Mouse (Mus musculus) neural tube, embryonic 12.5 days (tissue): ENCODE data around the gene Lrp10. TPM values are rescaled to one million over a fixed set of nuclear protein-coding genes. Genes with fewer than 3 reads are reported as not detected.

Experiments used
- ATAC-seq: fragments of 200-750 bp; cut with Nextera tagmentation; 2 replicates; pipeline ENCODE4 v1.8.0; 2017; ENCODE audit warnings: low read depth, mild to moderate bottlenecking, moderate TSS enrichment, moderate library complexity; ENCODE audit not compliant: low FRiP score
- H3K27ac ChIP-seq: fragments of 300-500 bp; sonication (generic); 2 replicates; pipeline ENCODE4 v1.5.1; 2016
- H3K27me3 ChIP-seq: fragments of 300-500 bp; sonication (generic); replicated peaks from 2 replicates; pipeline ENCODE4 v1.6.1; 2016; ENCODE audit warnings: mild to moderate bottlenecking
- H3K36me3 ChIP-seq: fragments of 300-500 bp; sonication (generic); 2 replicates; pipeline ENCODE4 v1.6.1; 2016; ENCODE audit warnings: mild to moderate bottlenecking
- H3K4me1 ChIP-seq: fragments of 300-500 bp; sonication (generic); 2 replicates; pipeline ENCODE4 v1.6.1; 2016
- H3K4me2 ChIP-seq: fragments of 300-500 bp; sonication (generic); replicated peaks from 2 replicates; pipeline ENCODE4 v1.6.1; 2016; ENCODE audit warnings: mild to moderate bottlenecking
- H3K4me3 ChIP-seq: fragments of 300-500 bp; sonication (generic); 2 replicates; pipeline ENCODE4 v1.5.1; 2016
- H3K9ac ChIP-seq: fragments of 300-500 bp; sonication (generic); 2 replicates; pipeline ENCODE4 v1.6.1; 2016; ENCODE audit warnings: mild to moderate bottlenecking
- H3K9me3 ChIP-seq: fragments of 300-500 bp; sonication (generic); 2 replicates; pipeline ENCODE4 v1.6.1; 2016; ENCODE audit warnings: mild to moderate bottlenecking
- WGBS: fragments of 180-500 bp; shearing (Covaris S2); methylation state at CpG from one replicate; pipeline ENCODE4 v1.1.7; 2016; 5-methylcytosine and 5-hydroxymethylcytosine counted together
- polyA plus RNA-seq: library from polyadenylated mRNA; unstranded; fragments of >200 nt; fragmentation: Nextera tagmentation; extraction: Ambion mirVana; gene quantifications from 2 replicates; pipeline ENCODE4 v1.2.1, GENCODE M21; 2016

Lrp10 gene
- 34.9 and 37.5 TPM in 2 replicates for polyA plus RNA-seq

DNA sequence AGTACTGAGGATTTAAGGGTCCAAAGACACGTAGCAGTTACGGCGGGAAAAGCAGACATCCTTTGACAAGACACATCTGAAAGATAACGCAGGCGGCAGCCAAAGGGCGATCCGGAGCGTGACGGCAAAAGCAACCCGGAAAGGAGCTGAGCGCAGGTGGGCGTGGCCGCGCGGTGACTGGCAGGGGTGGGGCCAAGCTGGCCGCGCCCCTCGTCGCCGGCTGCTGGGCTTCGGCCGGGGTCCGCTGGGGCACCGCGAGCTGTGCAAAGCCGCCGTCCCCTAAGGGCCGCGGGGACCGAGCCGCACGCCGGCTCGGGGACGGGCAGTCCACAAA is at the start of gene Lrp10:
Gene Lrp10, plus strand, starts transcription at position 179 of the 334 bp plus-strand sequence.
- H3K27me3 ChIP-seq: no peaks in the 10 kb centered on the region
- H3K9ac ChIP-seq: peak within 1 kb of the TSS; percentile 78
- H3K4me1 ChIP-seq: no peaks in the 10 kb centered on the region
- H3K9me3 ChIP-seq: no peaks in the 10 kb centered on the region
- WGBS: 1% methylated on average over 35 of the region's 35 CpGs
- H3K36me3 ChIP-seq: peaks cover 17% of the 10 kb centered on the region
- peak; percentile 89 for ATAC-seq
- no peak within 1 kb of the TSS for H3K27ac ChIP-seq
- peak within 1 kb of the TSS; percentile 78 for H3K4me3 ChIP-seq
- H3K4me2 ChIP-seq: peak within 1 kb of the TSS; percentile 91

GRCm38 (mm10) chr14:54415241-54416020 is 48.5 kb upstream of the Lrp10 start:
- H3K4me2 ChIP-seq: no peak overlapping the region
- peaks cover 7% of the 10 kb centered on the region for H3K4me1 ChIP-seq
- H3K4me3 ChIP-seq: no peak overlapping the region
- H3K36me3 ChIP-seq: no peaks in the 10 kb centered on the region
- 8% methylated on average over 13 of the region's 13 CpGs for WGBS
- no peak for ATAC-seq
- no peak overlapping the region for H3K27ac ChIP-seq
- no peaks in the 10 kb centered on the region for H3K9me3 ChIP-seq
- no peak overlapping the region for H3K9ac ChIP-seq
- H3K27me3 ChIP-seq: peaks cover 28% of the 10 kb centered on the region

DNA sequence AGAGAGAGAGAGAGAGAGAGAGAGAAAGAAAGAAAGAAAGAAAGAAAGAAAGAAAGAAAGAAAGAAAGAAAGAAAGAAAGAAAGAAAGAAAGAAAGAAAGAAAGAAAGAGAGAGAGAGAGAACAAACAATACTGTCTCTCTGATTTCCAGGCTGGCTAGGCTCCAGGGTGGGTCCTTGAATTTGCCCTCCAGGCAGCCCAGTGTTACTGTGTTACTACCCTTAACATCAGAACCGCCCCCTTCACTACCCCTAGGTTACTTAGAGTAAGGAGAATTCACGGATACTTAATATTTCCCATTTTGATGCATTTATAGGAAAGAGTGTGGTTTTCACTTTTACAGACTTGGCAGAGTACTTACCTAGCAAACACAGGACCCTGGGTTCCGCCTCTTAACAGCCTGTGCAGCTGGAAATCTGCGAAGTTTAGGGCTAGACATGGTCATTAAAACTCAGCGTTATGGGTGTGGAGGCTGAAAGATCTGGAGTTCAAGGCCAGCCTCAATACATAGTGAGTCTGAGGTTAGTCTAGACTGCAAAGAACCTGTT is 47.6 kb upstream of the Lrp10 start:
- WGBS: 27% methylated on average over 5 of the region's 5 CpGs
- H3K9me3 ChIP-seq: no peaks in the 10 kb centered on the region
- no peak overlapping the region for H3K4me3 ChIP-seq
- peaks cover 7% of the 10 kb centered on the region for H3K4me1 ChIP-seq
- no peak for ATAC-seq
- H3K4me2 ChIP-seq: no peak overlapping the region
- H3K27me3 ChIP-seq: peaks cover 28% of the 10 kb centered on the region
- H3K27ac ChIP-seq: no peak overlapping the region
- no peak overlapping the region for H3K9ac ChIP-seq
- H3K36me3 ChIP-seq: no peaks in the 10 kb centered on the region

DNA sequence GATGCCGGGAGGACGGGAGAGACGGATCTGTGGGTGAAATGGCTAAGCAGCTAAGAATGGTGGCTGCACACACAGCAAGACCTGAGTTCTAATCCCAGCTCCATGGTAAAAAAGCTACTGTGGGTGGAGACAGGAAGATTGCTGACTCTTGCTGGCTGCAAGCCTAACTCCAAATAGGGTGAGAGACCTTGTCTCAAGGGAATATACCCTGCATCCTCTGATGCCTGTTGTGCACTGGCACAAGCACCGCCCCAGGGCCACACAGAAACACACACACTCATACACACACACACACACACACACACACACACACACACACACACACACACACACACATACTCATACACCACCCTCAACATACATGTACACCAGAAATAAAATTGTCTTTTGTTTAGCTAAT is 47.1 kb upstream of the Lrp10 start:
- H3K9me3 ChIP-seq: no peaks in the 10 kb centered on the region
- H3K4me2 ChIP-seq: no peak overlapping the region
- no peak overlapping the region for H3K4me3 ChIP-seq
- no peak overlapping the region for H3K27ac ChIP-seq
- H3K36me3 ChIP-seq: no peaks in the 10 kb centered on the region
- 59% methylated on average over 4 of the region's 4 CpGs for WGBS
- H3K9ac ChIP-seq: no peak overlapping the region
- peaks cover 28% of the 10 kb centered on the region for H3K27me3 ChIP-seq
- peaks cover 7% of the 10 kb centered on the region for H3K4me1 ChIP-seq
- no peak for ATAC-seq

- peaks cover 7% of the 10 kb centered on the region for H3K4me1 ChIP-seq
- H3K4me2 ChIP-seq: peak within 1 kb of the TSS; percentile 33
- H3K27ac ChIP-seq: no peak within 1 kb of the TSS
- no peaks in the 10 kb centered on the region for H3K9me3 ChIP-seq
- no peak for ATAC-seq
- H3K36me3 ChIP-seq: no peaks in the 10 kb centered on the region
- peaks cover 28% of the 10 kb centered on the region for H3K27me3 ChIP-seq
- 7% methylated on average over 19 of the region's 19 CpGs for WGBS
- H3K9ac ChIP-seq: no peak within 1 kb of the TSS
- H3K4me3 ChIP-seq: no peak within 1 kb of the TSS
These were observed 46.3 kb upstream of the Lrp10 start, which contains the start of gene Slc7a7 for GRCm38 (mm10) chr14:54417623-54418081. TSS of gene Slc7a7 (minus strand) at chr14:54417780.

DNA sequence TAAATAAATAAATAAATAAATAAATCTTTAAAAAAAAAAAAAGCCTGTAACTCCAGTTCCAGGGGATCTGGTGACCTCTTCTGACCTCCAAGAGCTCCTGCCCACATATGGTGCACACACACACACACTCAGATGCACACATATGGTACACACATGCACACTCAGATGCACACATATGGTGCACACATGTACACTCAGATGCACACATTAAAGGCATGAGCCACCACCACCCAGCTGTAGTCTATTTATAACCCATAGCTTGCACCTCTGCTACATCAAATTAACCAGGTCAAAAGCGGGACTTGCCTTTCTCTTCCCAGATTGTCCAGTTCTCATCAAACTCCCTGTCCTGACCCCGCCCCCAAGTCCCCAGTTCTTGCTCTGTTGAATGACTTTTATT is 42.9 kb upstream of the Lrp10 start:
- H3K4me3 ChIP-seq: no peak overlapping the region
- no peak for ATAC-seq
- H3K9me3 ChIP-seq: no peaks in the 10 kb centered on the region
- WGBS: 75% methylated on average over 2 of the region's 2 CpGs
- no peak overlapping the region for H3K9ac ChIP-seq
- H3K4me1 ChIP-seq: peaks cover 3% of the 10 kb centered on the region; the same call in 1 of the 2 replicates
- peaks cover 15% of the 10 kb centered on the region for H3K27me3 ChIP-seq
- no peak overlapping the region for H3K27ac ChIP-seq
- H3K4me2 ChIP-seq: no peak overlapping the region
- H3K36me3 ChIP-seq: no peaks in the 10 kb centered on the region

- Histone ChIP-seq H3K9me3 (no peaks in the 10 kb centered on the region), H3K27ac (no peak overlapping the region), H3K4me3 (no peak overlapping the region), H3K4me2 (no peak overlapping the region), H3K36me3 (no peaks in the 10 kb centered on the region), H3K27me3 (no peaks in the 10 kb centered on the region), H3K9ac (no peak overlapping the region), H3K4me1 (0 out of 2 replicates have a peak, but pooled peaks cover 8% of the 10 kb centered on the region)
- no peak for ATAC-seq
- WGBS: 58% methylated on average over 5 of the region's 5 CpGs
These were observed 40.5 kb upstream of the Lrp10 start for GRCm38 (mm10) chr14:54423406-54423805.

- H3K27ac ChIP-seq: no peak overlapping the region
- H3K27me3 ChIP-seq: no peaks in the 10 kb centered on the region
- peaks cover 3% of the 10 kb centered on the region; the same call in 1 of the 2 replicates for H3K36me3 ChIP-seq
- no peaks in the 10 kb centered on the region for H3K9me3 ChIP-seq
- H3K4me1 ChIP-seq: peaks cover 14% of the 10 kb centered on the region; the same call in 1 of the 2 replicates
- H3K9ac ChIP-seq: no peak overlapping the region
- WGBS: 88% methylated on average over 1 of the region's 1 CpGs
- no peak overlapping the region for H3K4me3 ChIP-seq
- no peak overlapping the region for H3K4me2 ChIP-seq
- no peak for ATAC-seq
These were observed 39.3 kb upstream of the Lrp10 start for GRCm38 (mm10) chr14:54424634-54425033.

- WGBS: 92% methylated on average over 1 of the region's 1 CpGs
- Histone ChIP-seq H3K27ac (no peak overlapping the region), H3K4me1 (peaks cover 23% of the 10 kb centered on the region; the same call in 1 of the 2 replicates), H3K4me3 (no peak overlapping the region), H3K4me2 (peak overlapping the region; percentile 59), H3K9me3 (no peaks in the 10 kb centered on the region), H3K9ac (no peak overlapping the region), H3K36me3 (peaks cover 3% of the 10 kb centered on the region; the same call in 1 of the 2 replicates), H3K27me3 (no peaks in the 10 kb centered on the region)
- ATAC-seq: no peak
These were observed 38.4 kb upstream of the Lrp10 start for GRCm38 (mm10) chr14:54425540-54425939.

- 35% methylated on average over 14 of the region's 14 CpGs for WGBS
- ATAC-seq: no peak
These were observed 37.8 kb upstream of the Lrp10 start for GRCm38 (mm10) chr14:54426003-54426688.

DNA sequence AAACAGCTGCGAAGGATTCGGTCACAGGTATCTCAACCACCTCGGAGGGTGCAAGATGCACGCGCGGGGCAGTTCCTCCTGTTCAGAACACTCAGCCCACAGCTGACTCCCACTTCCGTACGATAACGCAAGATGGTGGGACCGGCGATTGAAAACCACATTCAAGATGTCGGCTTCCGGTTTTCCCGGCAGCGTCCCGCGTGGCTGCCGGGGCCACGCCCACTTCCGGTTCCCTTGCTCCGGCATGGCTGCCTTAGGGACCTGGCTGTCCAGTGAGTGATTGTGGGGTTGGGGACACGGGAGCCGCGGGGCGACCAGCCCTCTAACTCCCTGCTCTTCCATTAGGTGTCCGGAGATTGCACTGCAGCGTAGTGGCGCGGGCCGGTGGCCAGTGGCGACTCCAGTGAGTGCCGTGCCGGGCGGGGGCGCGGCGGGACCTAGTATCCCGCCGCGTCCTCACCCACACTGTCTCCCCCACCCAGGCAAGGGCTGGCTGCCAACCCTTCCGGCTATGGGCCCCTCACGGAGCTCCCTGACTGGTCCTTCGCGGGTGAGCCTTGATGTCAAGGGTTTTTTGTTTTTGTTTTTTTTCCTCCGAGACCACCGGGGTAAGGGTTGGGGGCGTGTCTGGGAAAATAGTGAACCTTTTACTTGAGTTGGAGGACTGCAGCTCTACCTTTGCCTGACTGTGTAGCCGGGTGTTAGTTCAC is 37.1 kb upstream of the Lrp10 start, which contains the start of gene Mrpl52:
Gene Mrpl52, plus strand, starts transcription at position 221 of the 710 bp plus-strand sequence.
- peak within 1 kb of the TSS; percentile 59 for H3K4me2 ChIP-seq
- H3K36me3 ChIP-seq: peaks cover 3% of the 10 kb centered on the region; the same call in 1 of the 2 replicates
- H3K27ac ChIP-seq: peak within 1 kb of the TSS; percentile 77
- H3K4me3 ChIP-seq: peak within 1 kb of the TSS; percentile 88
- WGBS: under 1% methylated on average over 48 of the region's 48 CpGs
- no peaks in the 10 kb centered on the region for H3K27me3 ChIP-seq
- peak within 1 kb of the TSS; percentile 73 for H3K9ac ChIP-seq
- H3K4me1 ChIP-seq: peaks cover 29% of the 10 kb centered on the region; the same call in 1 of the 2 replicates
- no peaks in the 10 kb centered on the region for H3K9me3 ChIP-seq
- ATAC-seq: peak; percentile 83

More at GRCm38 (mm10) chr14:54426003-54426688, 37.8 kb upstream of the Lrp10 start:
- peak overlapping the region; percentile 88 for H3K4me3 ChIP-seq
- peaks cover 3% of the 10 kb centered on the region; the same call in 1 of the 2 replicates for H3K36me3 ChIP-seq
- H3K9me3 ChIP-seq: no peaks in the 10 kb centered on the region
- H3K4me2 ChIP-seq: peak overlapping the region; percentile 59
- H3K27me3 ChIP-seq: no peaks in the 10 kb centered on the region
- H3K4me1 ChIP-seq: peaks cover 29% of the 10 kb centered on the region; the same call in 1 of the 2 replicates
- peak overlapping the region; percentile 73 for H3K9ac ChIP-seq
- peak overlapping the region; percentile 77 for H3K27ac ChIP-seq
